Mouse (Mus musculus): Measurements from ENCODE around the gene Tagln3. TPM values are rescaled to one million over a fixed set of nuclear protein-coding genes. Genes with fewer than 3 reads are reported as not detected.
A peak's percentile ranks its signal among the peaks of the same experiment; 100 is the strongest.

Gene Tagln3
- polyA plus RNA-seq, 1 experiment from 2014 or later: 319 TPM

DNA sequence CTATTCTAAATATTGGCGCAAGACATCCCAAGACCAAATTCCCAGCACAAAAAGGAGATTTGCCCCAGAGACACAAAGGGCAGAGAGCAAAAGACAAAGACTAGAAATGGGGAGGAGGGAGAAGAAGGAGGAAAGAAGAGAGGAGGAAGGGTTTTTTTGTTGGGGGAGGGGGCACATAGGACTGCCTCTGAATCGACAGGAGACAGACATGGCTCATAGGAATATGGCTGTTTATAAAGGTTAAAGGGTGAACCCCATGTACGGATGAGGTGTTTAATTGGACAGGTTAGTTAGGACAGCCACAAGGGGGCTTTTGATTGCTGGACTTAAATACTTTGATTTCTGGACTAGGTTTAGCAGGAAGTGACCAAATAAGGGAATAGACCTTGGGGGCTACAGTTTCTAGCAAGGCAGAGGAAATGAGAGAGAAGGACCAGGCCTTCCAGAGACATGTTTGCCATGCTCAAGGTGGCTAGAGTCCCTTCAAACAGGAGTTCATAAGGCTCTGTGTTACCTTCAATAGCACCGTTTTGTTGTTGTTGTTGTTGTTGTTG, 19.3 kb upstream of the Tagln3 start:
- Histone ChIP-seq H3K4me3 (replicated peaks) (no peak overlapping the region), H3K4me1 (peaks cover 16% of the 10 kb centered on the region), H3K9ac (no peak overlapping the region), H3K36me3 (replicated peaks) (peaks cover 6% of the 10 kb centered on the region; the same call in 1 of the 2 replicates), H3K4me2 (peak overlapping the region; percentile 59), H3K27ac (peak overlapping the region; percentile 90; the same call in 1 of the 2 replicates), H3K9me3 (no peaks in the 10 kb centered on the region), H3K27me3 (no peaks in the 10 kb centered on the region)
- ATAC-seq (ENCODE audit: low FRiP score): peak; percentile 15; the same call in 1 of the 2 replicates
- WGBS: 61% methylated on average over 4 of the region's 4 CpGs

DNA sequence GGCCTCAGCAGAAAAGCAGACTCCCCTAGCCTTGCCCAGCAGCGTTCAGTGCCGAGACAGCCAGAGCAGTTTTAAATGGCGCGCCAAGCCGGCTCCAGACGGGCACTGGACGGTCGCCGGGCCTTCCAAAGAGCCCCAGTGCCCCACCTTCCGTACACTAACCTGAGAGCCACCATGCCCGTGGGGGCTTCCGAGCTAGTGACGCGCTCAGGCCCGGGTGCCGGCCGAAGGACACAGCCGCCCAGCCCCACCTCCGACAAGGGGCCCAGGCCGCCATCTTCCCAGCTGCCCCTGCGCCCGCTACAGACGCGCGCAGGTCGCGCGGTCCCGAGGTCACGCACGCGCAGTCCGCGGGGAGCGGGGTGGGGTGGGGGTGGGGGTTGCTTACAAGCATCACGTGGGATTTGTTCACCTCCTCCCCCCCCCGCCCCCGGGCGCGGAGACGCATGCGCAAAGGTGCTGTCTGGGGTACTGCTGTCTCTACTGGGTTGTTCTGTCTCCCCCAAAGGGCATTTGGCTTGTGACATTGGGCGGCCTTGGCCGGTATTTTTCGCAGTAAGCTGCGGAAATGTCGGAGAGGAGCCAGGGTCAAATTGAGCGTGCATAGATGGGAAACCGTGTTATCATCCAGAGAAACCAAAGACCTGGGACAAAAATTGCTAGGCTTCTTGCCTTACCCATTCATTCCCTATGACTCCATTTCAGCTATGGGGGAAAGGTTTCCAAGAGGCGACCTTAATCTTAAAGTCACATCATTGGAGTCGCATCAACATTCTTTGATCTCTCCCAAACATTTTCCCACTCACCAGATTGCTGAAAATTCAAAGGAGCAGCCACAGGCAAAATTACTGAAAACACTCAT, 18.4 kb upstream of the Tagln3 start, which contains the start of gene Abhd10:
TSS of gene Abhd10 (minus strand) at position 341 of the 862 bp plus-strand sequence.
- H3K4me2 ChIP-seq: peak within 1 kb of the TSS; percentile 59

DNA sequence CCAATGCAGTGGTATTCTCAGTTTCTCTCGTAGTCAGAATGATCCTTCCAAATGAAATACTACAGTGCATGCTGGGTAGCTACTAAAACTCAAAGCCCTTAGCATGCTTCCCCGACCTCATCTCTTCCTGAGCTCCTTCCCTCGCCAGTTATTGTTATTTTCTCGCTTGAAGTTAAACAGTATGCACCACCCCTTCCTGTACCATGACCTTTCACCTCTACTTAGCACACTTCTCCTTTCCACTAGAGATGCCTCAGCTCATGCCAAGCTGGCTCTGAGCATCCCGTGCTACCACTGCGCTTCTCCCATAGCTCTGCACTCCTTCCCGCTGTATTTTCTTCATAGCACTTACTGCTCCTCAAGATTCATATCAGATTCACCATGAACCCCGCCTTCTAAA, 13.5 kb upstream of the Tagln3 start:
- ATAC-seq (ENCODE audit: low FRiP score): no peak
- H3K4me1 ChIP-seq: peaks cover 9% of the 10 kb centered on the region
- H3K4me2 ChIP-seq: no peak overlapping the region
- no peak overlapping the region for H3K4me3 ChIP-seq (replicated peaks)
- no peaks in the 10 kb centered on the region for H3K9me3 ChIP-seq
- H3K27ac ChIP-seq: no peak overlapping the region
- WGBS: 93% methylated on average over 8 of the region's 8 CpGs
- no peak overlapping the region for H3K9ac ChIP-seq
- H3K27me3 ChIP-seq: no peaks in the 10 kb centered on the region
- H3K36me3 ChIP-seq (replicated peaks): peaks cover 38% of the 10 kb centered on the region

More for the DNA sequence above, 18.4 kb upstream of the Tagln3 start, which contains the start of gene Abhd10:
- Histone ChIP-seq H3K4me1 (peaks cover 16% of the 10 kb centered on the region), H3K27ac (peak within 1 kb of the TSS; percentile 90), H3K9me3 (no peaks in the 10 kb centered on the region), H3K36me3 (replicated peaks) (peaks cover 4% of the 10 kb centered on the region; the same call in 1 of the 2 replicates), H3K9ac (peak within 1 kb of the TSS; percentile 78), H3K4me3 (replicated peaks) (peak within 1 kb of the TSS; percentile 82), H3K27me3 (no peaks in the 10 kb centered on the region)
- under 1% methylated on average over 46 of the region's 51 CpGs for WGBS
- peak; percentile 98 for ATAC-seq (ENCODE audit: low FRiP score)

DNA sequence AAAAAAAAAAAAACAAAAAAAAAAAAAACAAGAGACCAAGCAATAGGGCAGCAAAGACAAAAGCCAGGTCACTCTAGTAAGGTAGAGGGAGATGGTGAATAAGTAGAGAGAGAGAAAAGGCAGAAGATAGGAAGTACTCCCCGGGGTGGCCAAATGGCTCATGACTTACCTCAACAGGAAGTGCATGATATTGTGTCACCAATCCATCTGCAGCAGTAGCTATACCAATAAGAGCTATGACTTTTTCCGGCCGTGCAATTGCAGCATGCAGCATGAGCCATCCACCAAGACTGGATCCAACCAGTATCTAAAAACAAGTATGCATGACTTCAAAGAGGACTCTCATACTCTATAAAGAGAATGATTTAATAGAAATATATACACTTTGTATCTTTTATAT, 12.3 kb upstream of the Tagln3 start:
- Histone ChIP-seq H3K9me3 (no peaks in the 10 kb centered on the region), H3K27me3 (no peaks in the 10 kb centered on the region), H3K9ac (no peak overlapping the region), H3K36me3 (replicated peaks) (peaks cover 44% of the 10 kb centered on the region), H3K4me2 (no peak overlapping the region), H3K27ac (no peak overlapping the region), H3K4me3 (replicated peaks) (no peak overlapping the region), H3K4me1 (peaks cover 9% of the 10 kb centered on the region)
- 96% methylated on average over 3 of the region's 3 CpGs for WGBS
- no peak for ATAC-seq (ENCODE audit: low FRiP score)

DNA sequence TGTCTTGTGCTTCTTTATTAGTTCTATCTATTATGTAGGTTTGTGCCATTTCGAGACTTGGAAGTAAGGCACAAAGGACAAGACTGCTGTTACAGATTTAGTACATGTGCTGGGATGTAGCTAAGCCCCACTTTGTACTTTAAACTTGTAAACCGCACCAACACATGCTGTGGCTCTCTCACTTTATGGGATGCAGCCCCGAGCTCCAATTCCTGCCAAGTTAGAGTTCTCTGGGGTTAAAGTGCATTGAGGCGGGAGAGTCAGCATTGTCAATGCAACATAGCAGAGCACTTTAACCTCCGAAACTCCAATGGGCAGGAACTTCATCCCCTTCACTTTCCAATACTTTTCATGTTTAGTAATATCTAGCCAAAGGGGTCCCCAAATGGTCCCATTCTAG, 4.8 kb upstream of the Tagln3 start:
- H3K4me3 ChIP-seq (replicated peaks): no peak overlapping the region
- WGBS: 92% methylated on average over 5 of the region's 5 CpGs
- ATAC-seq (ENCODE audit: low FRiP score): no peak

DNA sequence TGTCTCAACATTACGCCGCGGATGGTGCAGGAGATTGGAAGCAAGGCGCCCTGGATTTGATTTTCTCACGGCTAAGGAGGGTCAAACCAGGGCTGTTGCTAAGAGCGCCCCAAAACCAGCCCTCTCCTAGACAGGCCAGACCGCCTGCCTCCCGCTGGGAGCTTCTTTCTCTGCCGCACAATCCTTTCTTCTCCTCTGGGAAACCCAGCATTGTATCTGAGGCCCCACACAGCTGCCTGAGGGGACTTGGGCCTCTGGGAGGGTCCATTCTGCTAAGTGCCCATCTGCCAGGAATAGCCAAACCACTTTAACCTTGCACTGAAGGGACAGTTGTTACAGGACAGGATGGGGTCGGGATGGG, 314 bp upstream of the Tagln3 start:
- Histone ChIP-seq H3K27me3 (no peaks in the 10 kb centered on the region), H3K27ac (peak overlapping the region; percentile 98), H3K4me3 (replicated peaks) (peak overlapping the region; percentile 58), H3K36me3 (replicated peaks) (peaks cover 35% of the 10 kb centered on the region), H3K4me1 (peaks cover 45% of the 10 kb centered on the region), H3K9me3 (no peaks in the 10 kb centered on the region), H3K9ac (peak overlapping the region; percentile 79), H3K4me2 (peak overlapping the region; percentile 73)
- 0% methylated on average over 10 of the region's 10 CpGs for WGBS
- ATAC-seq (ENCODE audit: low FRiP score): peak; percentile 82

More for the DNA sequence above, 4.8 kb upstream of the Tagln3 start:
- no peak overlapping the region for H3K4me2 ChIP-seq
- H3K9ac ChIP-seq: no peak overlapping the region
- H3K27ac ChIP-seq: no peak overlapping the region
- peaks cover 41% of the 10 kb centered on the region for H3K36me3 ChIP-seq (replicated peaks)
- H3K4me1 ChIP-seq: peaks cover 8% of the 10 kb centered on the region
- no peaks in the 10 kb centered on the region for H3K9me3 ChIP-seq
- H3K27me3 ChIP-seq: no peaks in the 10 kb centered on the region

DNA sequence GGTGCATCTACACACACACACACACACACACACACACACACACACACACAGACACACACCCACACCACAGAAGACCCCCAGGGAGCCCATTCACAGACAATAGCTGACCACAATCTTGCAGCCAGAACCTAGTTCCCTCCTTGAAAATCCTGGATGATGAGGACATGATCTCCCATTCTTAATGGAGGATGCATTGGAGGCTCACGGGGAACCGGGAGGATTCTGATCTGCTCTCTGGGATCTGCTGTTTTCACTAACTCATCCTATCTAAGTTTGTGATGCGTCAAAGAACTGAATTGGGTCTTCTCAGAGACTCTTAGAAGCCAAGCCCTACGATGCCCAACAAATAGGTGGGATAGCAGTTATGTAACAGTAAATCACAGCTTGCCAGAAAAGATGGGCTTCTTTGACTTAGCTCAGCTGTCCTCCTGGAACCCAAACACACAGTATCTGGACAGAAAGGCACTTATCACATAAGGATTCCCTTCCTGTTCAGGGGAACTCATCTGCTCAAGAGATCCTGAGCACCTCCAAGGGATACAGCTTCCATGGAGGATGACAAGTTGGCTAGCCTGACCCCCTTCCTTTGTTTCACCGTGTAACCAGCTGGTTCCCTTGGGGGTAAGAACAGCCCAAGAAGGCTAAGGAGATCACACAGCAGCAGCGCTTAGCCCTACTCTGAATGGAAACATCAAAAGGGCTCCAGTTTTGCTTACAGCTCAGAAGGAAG, 1.1 kb downstream of the Tagln3 start:
- no peaks in the 10 kb centered on the region for H3K27me3 ChIP-seq
- peak overlapping the region; percentile 58 for H3K4me3 ChIP-seq (replicated peaks)
- peaks cover 38% of the 10 kb centered on the region for H3K36me3 ChIP-seq (replicated peaks)
- no peaks in the 10 kb centered on the region for H3K9me3 ChIP-seq
- H3K4me2 ChIP-seq: peak overlapping the region; percentile 73
- peak overlapping the region; percentile 98 for H3K27ac ChIP-seq
- peak; percentile 48 for ATAC-seq (ENCODE audit: low FRiP score)
- 34% methylated on average over 6 of the region's 6 CpGs for WGBS
- peak overlapping the region; percentile 79 for H3K9ac ChIP-seq
- peaks cover 45% of the 10 kb centered on the region for H3K4me1 ChIP-seq

DNA sequence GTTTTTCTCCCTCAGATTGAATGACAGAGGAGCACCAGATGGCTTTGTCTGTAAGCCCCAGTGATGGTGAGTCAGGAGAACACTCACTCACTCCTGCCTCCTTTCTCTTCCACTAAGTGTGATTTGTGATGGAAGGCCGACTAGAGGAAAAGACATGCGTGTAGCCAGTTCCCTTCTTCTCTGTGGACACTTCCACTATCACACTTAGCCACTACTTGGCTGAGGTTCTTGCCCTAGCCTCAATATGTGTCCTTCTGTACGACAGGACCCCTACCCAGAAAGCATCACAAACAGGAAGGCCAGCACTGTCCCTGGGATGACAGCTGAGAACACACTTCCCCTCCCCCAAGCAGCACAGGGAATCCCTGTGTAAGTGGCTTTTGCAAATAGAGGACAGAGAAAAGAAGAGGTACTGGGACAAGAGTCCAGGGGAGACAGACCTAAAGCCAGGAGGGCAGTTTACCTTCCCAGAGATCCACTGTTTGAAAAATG, 1.9 kb downstream of the Tagln3 start:
- Histone ChIP-seq H3K4me2 (peak overlapping the region; percentile 73), H3K27ac (peak overlapping the region; percentile 98), H3K27me3 (no peaks in the 10 kb centered on the region), H3K9ac (peak overlapping the region; percentile 79), H3K36me3 (replicated peaks) (peaks cover 45% of the 10 kb centered on the region), H3K4me1 (peaks cover 45% of the 10 kb centered on the region), H3K4me3 (replicated peaks) (peak overlapping the region; percentile 58), H3K9me3 (no peaks in the 10 kb centered on the region)
- no peak for ATAC-seq (ENCODE audit: low FRiP score)
- WGBS: 59% methylated on average over 3 of the region's 3 CpGs

DNA sequence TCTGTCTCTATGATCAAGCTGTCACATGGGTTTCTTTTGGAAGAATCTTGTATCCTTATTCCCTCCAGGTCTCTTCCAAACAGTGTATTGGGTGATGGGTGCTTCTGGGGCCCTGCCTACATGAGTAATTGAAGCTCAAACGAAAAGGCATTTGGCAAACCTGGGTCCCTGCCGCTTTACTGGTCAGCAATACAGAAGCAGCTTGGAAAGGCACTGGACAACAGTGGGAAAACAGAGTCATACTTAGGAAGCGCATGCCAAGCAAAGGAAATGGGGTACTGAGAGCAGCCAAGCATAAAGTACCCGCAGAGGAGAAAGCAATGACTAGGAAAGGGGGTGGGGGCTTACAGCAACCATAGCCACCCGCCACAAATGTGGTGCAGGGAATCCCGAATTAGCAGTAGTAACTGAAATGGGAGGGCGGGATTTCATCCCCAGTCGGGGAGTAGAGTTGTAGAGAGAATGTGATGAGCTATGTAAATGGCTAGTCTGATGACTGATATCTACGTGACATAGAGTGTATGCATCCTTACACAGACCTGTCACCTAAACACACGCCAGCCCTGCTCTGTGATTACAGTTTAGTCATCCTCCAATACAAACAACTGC, 4.3 kb downstream of the Tagln3 start:
- Histone ChIP-seq H3K27ac (no peak overlapping the region), H3K4me1 (peaks cover 41% of the 10 kb centered on the region), H3K4me2 (no peak overlapping the region), H3K9ac (no peak overlapping the region), H3K4me3 (replicated peaks) (no peak overlapping the region), H3K36me3 (replicated peaks) (peaks cover 67% of the 10 kb centered on the region), H3K27me3 (no peaks in the 10 kb centered on the region), H3K9me3 (no peaks in the 10 kb centered on the region)
- ATAC-seq (ENCODE audit: low FRiP score): no peak
- WGBS: 93% methylated on average over 10 of the region's 10 CpGs

DNA sequence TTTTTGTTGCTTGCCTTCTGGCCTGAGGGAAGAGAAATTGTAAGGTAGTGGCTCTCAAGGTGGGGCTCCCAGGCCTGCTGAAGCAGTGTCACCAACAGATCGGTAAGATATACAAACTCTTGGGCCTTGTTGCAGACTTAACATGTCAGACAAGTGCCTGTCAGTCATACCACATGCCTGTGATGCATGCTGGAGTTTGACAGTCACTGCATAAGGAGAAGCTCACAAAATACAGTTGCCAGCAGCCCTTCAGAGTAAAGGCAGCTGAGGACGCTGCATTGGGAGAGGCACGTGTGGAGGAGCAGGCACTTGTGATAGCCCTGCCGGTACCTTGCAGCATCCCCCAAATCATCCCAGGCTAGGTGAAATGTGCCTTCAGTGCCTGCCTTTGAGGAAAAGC, 6.1 kb downstream of the Tagln3 start:
- Histone ChIP-seq H3K9me3 (no peaks in the 10 kb centered on the region), H3K4me3 (replicated peaks) (no peak overlapping the region), H3K27ac (no peak overlapping the region), H3K27me3 (no peaks in the 10 kb centered on the region), H3K4me1 (peaks cover 39% of the 10 kb centered on the region), H3K4me2 (no peak overlapping the region), H3K36me3 (replicated peaks) (peaks cover 85% of the 10 kb centered on the region), H3K9ac (no peak overlapping the region)
- 98% methylated on average over 4 of the region's 4 CpGs for WGBS
- ATAC-seq (ENCODE audit: low FRiP score): no peak

DNA sequence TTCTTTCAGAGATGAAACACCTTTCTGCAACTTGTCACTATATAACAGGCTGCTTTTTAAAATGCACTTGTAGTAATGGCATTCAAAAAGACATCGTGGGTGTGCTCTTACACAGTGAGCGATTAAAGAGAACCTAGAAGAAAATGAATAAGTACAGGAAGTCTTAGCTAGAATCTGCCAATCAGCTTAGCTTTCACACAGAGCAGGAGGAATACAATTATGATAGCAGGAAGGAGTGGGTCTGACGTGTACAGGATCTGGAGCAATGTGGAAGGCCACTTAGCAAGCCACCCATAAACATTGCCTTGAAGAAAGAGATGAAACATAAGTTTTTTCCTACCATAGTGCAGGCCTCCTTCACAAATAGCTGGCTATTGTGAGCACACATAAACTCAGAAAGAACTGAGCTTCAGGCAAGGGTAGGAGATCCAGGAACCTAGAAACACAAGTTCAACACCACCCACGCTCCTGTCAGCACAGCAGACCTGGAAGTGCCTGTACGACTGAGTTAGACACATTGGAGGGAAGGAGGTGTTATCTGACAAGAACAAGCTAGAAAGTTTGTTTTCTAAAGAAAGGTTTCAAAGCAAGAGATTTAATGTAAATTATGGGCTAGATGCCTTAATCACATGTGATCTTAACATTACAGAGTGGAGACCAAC, 9.8 kb downstream of the Tagln3 start:
- H3K9ac ChIP-seq: no peak overlapping the region
- no peak overlapping the region for H3K4me3 ChIP-seq (replicated peaks)
- peaks cover 5% of the 10 kb centered on the region; the same call in 1 of the 2 replicates for H3K4me1 ChIP-seq
- H3K27ac ChIP-seq: no peak overlapping the region
- no peak overlapping the region for H3K4me2 ChIP-seq
- peaks cover 85% of the 10 kb centered on the region for H3K36me3 ChIP-seq (replicated peaks)
- ATAC-seq (ENCODE audit: low FRiP score): no peak
- 90% methylated on average over 5 of the region's 5 CpGs for WGBS
- no peaks in the 10 kb centered on the region for H3K27me3 ChIP-seq
- no peaks in the 10 kb centered on the region for H3K9me3 ChIP-seq
